Comparison of ENCODE assay signal across 28 mouse cellular contexts in genomic region chr6:82898745-82899144, GRCm38 (mm10). TPM values are rescaled to one million over a fixed set of nuclear protein-coding genes. Genes with fewer than 3 reads are reported as not detected.
DNase-seq lines count a peak whose midpoint lies in the region; ATAC-seq and TF ChIP-seq lines count a peak whose summit lies in the region.
"Had no signal": no experiment of that assay in that cellular context is flagged by ENCODE, and none has a peak within 500 bp of the region (broad histone marks: within the 10 kb centered on the region; RNA-seq: fewer than 3 reads in every experiment).

No protein-coding gene starts in this region.

- no peaks in the 10 kb centered on the region for H3K36me3 ChIP-seq in heart, embryonic 15.5 days
- H3K36me3 ChIP-seq in kidney, postnatal 0 days (ENCODE audit: insufficient read depth, low read length) = no peaks in the 10 kb centered on the region
- H3K36me3 ChIP-seq in intestine, embryonic 15.5 days = no peaks in the 10 kb centered on the region
- H3K36me3 ChIP-seq in stomach, embryonic 14.5 days (ENCODE audit: control insufficient read depth, insufficient read depth, low read length) = no peaks in the 10 kb centered on the region
- H3K36me3 ChIP-seq: embryonic facial prominence, embryonic 15.5 days; G1E; heart, embryonic 12.5 days; hindbrain, embryonic 10.5 days; limb, embryonic 12.5 days; lung, embryonic 15.5 days; midbrain, embryonic 10.5 days had no signal

- intact Hi-C loops in left cerebral cortex, postnatal 36 days (cut with DNase I) = no loop called here

- H3K27ac ChIP-seq in heart, embryonic 15.5 days = no peak overlapping the region
- H3K27ac ChIP-seq in kidney, postnatal 0 days = no peak overlapping the region
- H3K27ac ChIP-seq in intestine, embryonic 15.5 days = peak overlapping the region; percentile 64; the same call in 1 of the 2 replicates
- peak overlapping the region; percentile 78; the same call in 1 of the 2 replicates for H3K27ac ChIP-seq in stomach, embryonic 14.5 days (ENCODE audit: low read length)
- H3K27ac ChIP-seq: embryonic facial prominence, embryonic 15.5 days; gastrocnemius, adult 2 months; hindbrain, embryonic 10.5 days; limb, embryonic 12.5 days; liver, embryonic 14.5 days; lung, embryonic 15.5 days; midbrain, embryonic 10.5 days had no signal

- TF ChIP-seq CTCF in kidney, postnatal 0 days (IDR thresholded peaks at IDR 0.05; ENCODE audit: low read depth) = no peak

- no peak overlapping the region for H3K4me3 ChIP-seq in heart, embryonic 15.5 days
- H3K4me3 ChIP-seq in kidney, postnatal 0 days (replicated peaks; ENCODE audit: low read depth, low read length) = no peak overlapping the region
- no peak overlapping the region for H3K4me3 ChIP-seq in intestine, embryonic 15.5 days (replicated peaks)
- no peak overlapping the region for H3K4me3 ChIP-seq in stomach, embryonic 14.5 days (ENCODE audit: low read depth, low read length)
- H3K4me3 ChIP-seq: embryonic facial prominence, embryonic 15.5 days; gastrocnemius, adult 2 months; heart, embryonic 12.5 days; hindbrain, embryonic 10.5 days; limb, embryonic 12.5 days; lung, embryonic 15.5 days; midbrain, embryonic 10.5 days had no signal

- no peaks in the 10 kb centered on the region for H3K9me3 ChIP-seq in heart, embryonic 15.5 days (replicated peaks)
- no peaks in the 10 kb centered on the region for H3K9me3 ChIP-seq in kidney, postnatal 0 days (replicated peaks; ENCODE audit: low read length)
- H3K9me3 ChIP-seq in intestine, embryonic 15.5 days = no peaks in the 10 kb centered on the region
- no peaks in the 10 kb centered on the region for H3K9me3 ChIP-seq in stomach, embryonic 14.5 days (ENCODE audit: control insufficient read depth, low read depth, low read length)
- H3K9me3 ChIP-seq: embryonic facial prominence, embryonic 15.5 days; G1E; heart, embryonic 12.5 days; hindbrain, embryonic 10.5 days; limb, embryonic 12.5 days; lung, embryonic 15.5 days; midbrain, embryonic 10.5 days had no signal

- no peak overlapping the region for H3K4me2 ChIP-seq in heart, embryonic 15.5 days
- no peak overlapping the region for H3K4me2 ChIP-seq in kidney, postnatal 0 days (ENCODE audit: low read length)
- no peak overlapping the region for H3K4me2 ChIP-seq in intestine, embryonic 15.5 days (replicated peaks)
- H3K4me2 ChIP-seq in stomach, embryonic 14.5 days (replicated peaks; ENCODE audit: low read depth, low read length) = no peak overlapping the region
- H3K4me2 ChIP-seq: embryonic facial prominence, embryonic 15.5 days; heart, embryonic 12.5 days; limb, embryonic 12.5 days; lung, embryonic 15.5 days had no signal

- peaks cover 19% of the 10 kb centered on the region; the same call in 1 of the 2 replicates for H3K4me1 ChIP-seq in heart, embryonic 15.5 days (replicated peaks)
- no peaks in the 10 kb centered on the region for H3K4me1 ChIP-seq in kidney, postnatal 0 days (replicated peaks; ENCODE audit: insufficient read depth, low read length)
- peaks cover 19% of the 10 kb centered on the region; the same call in 1 of the 2 replicates for H3K4me1 ChIP-seq in intestine, embryonic 15.5 days (replicated peaks)
- H3K4me1 ChIP-seq in stomach, embryonic 14.5 days (ENCODE audit: control insufficient read depth, insufficient read depth, low read length) = peaks cover 13% of the 10 kb centered on the region; the same call in 1 of the 2 replicates
- H3K4me1 ChIP-seq: embryonic facial prominence, embryonic 15.5 days; hindbrain, embryonic 10.5 days; limb, embryonic 12.5 days had no signal

- H3K9ac ChIP-seq in heart, embryonic 15.5 days = no peak overlapping the region
- H3K9ac ChIP-seq in kidney, postnatal 0 days (ENCODE audit: low read depth, low read length) = no peak overlapping the region
- no peak overlapping the region for H3K9ac ChIP-seq in intestine, embryonic 15.5 days
- H3K9ac ChIP-seq in stomach, embryonic 14.5 days (replicated peaks; ENCODE audit: low read depth, low read length) = no peak overlapping the region
- H3K9ac ChIP-seq: embryonic facial prominence, embryonic 15.5 days; heart, embryonic 12.5 days; limb, embryonic 12.5 days; liver, embryonic 14.5 days; lung, embryonic 15.5 days had no signal

- peak; percentile 64; the same call in 1 of the 2 replicates for ATAC-seq in heart, embryonic 15.5 days (replicated peaks; ENCODE audit: insufficient number of reproducible peaks, insufficient read depth, low FRiP score, low read depth)
- ATAC-seq in kidney, postnatal 0 days (replicated peaks; ENCODE audit: low FRiP score, low read depth) = no peak; the same call in 1 of the 2 replicates
- peak; percentile 74 for ATAC-seq in intestine, embryonic 15.5 days
- peak; percentile 66; the same call in 1 of the 2 replicates for ATAC-seq in stomach, embryonic 14.5 days (ENCODE audit: insufficient number of reproducible peaks, insufficient read depth, low FRiP score, low read depth)
- ATAC-seq: forebrain, embryonic 14.5 days; hindbrain, embryonic 16.5 days had no signal

- DNase-seq in heart, postnatal 4 days = no peak
- DNase-seq in kidney, postnatal 0 days (ENCODE audit: low spot score) = peak; percentile 43
- no peak for DNase-seq in kidney, postnatal 14 days
- DNase-seq in left cerebral cortex, postnatal 36 days (ENCODE audit: low spot score in 2 of 2) = no peak
- DNase-seq: adrenal gland, postnatal 14 days; B cell, adult 2 months; cerebellum, adult 8-10 months; cerebellum, postnatal 36 days; gastrocnemius, adult 2 months; kidney, adult 18-20 months; right cerebral cortex, postnatal 4 days had no signal

- H3K27me3 ChIP-seq in heart, embryonic 15.5 days = no peaks in the 10 kb centered on the region
- no peaks in the 10 kb centered on the region for H3K27me3 ChIP-seq in kidney, postnatal 0 days (ENCODE audit: insufficient read depth, low read length)
- no peaks in the 10 kb centered on the region for H3K27me3 ChIP-seq in intestine, embryonic 15.5 days (replicated peaks)
- H3K27me3 ChIP-seq in stomach, embryonic 14.5 days (ENCODE audit: control insufficient read depth, insufficient read depth, low read length) = no peaks in the 10 kb centered on the region
- H3K27me3 ChIP-seq: CH12.LX; embryonic facial prominence, embryonic 15.5 days; limb, embryonic 12.5 days; lung, embryonic 15.5 days had no signal

- 48% methylated on average over 4 of the region's 4 CpGs for WGBS in heart, embryonic 15.5 days
- 15% methylated on average over 4 of the region's 4 CpGs for WGBS in kidney, postnatal 0 days
- WGBS in intestine, embryonic 15.5 days = 19% methylated on average over 4 of the region's 4 CpGs
- WGBS in stomach, embryonic 14.5 days = 4% methylated on average over 4 of the region's 4 CpGs

RNA-seq across cellular contexts. Expression of gene Sema4f, which starts 40.8 kb away (rescaled TPM):
- 0.37 and 1.1 TPM in 2 replicates for polyA plus RNA-seq in heart, embryonic 15.5 days (2015; fragmentation: Nextera tagmentation; extraction: Ambion mirVana)
- under 1 TPM in 1 of 2 experiments, not detected in 1; 0.14 TPM for total RNA-seq in heart, postnatal 4 days (2021)
- 0.41 and 0.50 TPM in 2 replicates for polyA plus RNA-seq in kidney, postnatal 0 days (2015; fragmentation: Nextera tagmentation; extraction: Ambion mirVana)
- polyA plus RNA-seq in intestine, embryonic 15.5 days (2015; fragmentation: Nextera tagmentation; extraction: Ambion mirVana) = 1.5 and 1.7 TPM in 2 replicates
- 1.8 and 1.9 TPM in 2 replicates for polyA plus RNA-seq in stomach, embryonic 14.5 days (2014; fragmentation: Nextera tagmentation; extraction: Ambion mirVana)
- 10 to 100 TPM; 37.2 to 39.0 TPM for total RNA-seq in left cerebral cortex, postnatal 36 days (2021)
- polyA plus RNA-seq: G1E had no signal

RNA-seq across cellular contexts. Expression of gene M1ap, which starts 48.0 kb away (rescaled TPM):
- polyA plus RNA-seq in heart, embryonic 15.5 days (2015; fragmentation: Nextera tagmentation; extraction: Ambion mirVana) = 0.57 and 1.0 TPM in 2 replicates
- total RNA-seq in heart, postnatal 4 days (2021) = under 1 TPM; 0.52 to 0.81 TPM
- polyA plus RNA-seq in kidney, postnatal 0 days (2015; fragmentation: Nextera tagmentation; extraction: Ambion mirVana) = 0.32 and 0.34 TPM in 2 replicates
- 0.26 and 0.78 TPM in 2 replicates for polyA plus RNA-seq in intestine, embryonic 15.5 days (2015; fragmentation: Nextera tagmentation; extraction: Ambion mirVana)
- 0.35 and 0.87 TPM in 2 replicates for polyA plus RNA-seq in stomach, embryonic 14.5 days (2014; fragmentation: Nextera tagmentation; extraction: Ambion mirVana)
- total RNA-seq in left cerebral cortex, postnatal 36 days (2021) = under 1 TPM in 1 of 2 experiments, not detected in 1; 0.22 TPM
- total RNA-seq: adrenal gland, postnatal 14 days; layer of hippocampus, postnatal 10 days had no signal
- polyA plus RNA-seq: hindbrain, embryonic 16.5 days; midbrain, postnatal 0 days; neural tube, embryonic 14.5 days had no signal

Comparison
In these comparisons a context has a peak if more than half of its experiments do, and no peak if none do; other contexts are left out.
1. H3K27ac ChIP-seq: peak in intestine, embryonic 15.5 days (single experiment) and stomach, embryonic 14.5 days (single experiment); none in heart, embryonic 15.5 days (single experiment) and kidney, postnatal 0 days (single experiment).